Mouse (Mus musculus) megakaryocyte, embryonic 14.5 days (primary cell): ENCODE results near the gene Gm10272.

Experiments
- FLI1 ChIP-seq: IDR thresholded peaks from 2 replicates; pipeline ENCODE4 v1.6.1; 2012; ENCODE audit warnings: low read length, inconsistent platforms, mixed read lengths
- GATA1 ChIP-seq: IDR thresholded peaks from 3 replicates; pipeline ENCODE4 v1.6.1; 2012; ENCODE audit warnings: mixed read lengths, low read length, inconsistent platforms, borderline replicate concordance

DNA sequence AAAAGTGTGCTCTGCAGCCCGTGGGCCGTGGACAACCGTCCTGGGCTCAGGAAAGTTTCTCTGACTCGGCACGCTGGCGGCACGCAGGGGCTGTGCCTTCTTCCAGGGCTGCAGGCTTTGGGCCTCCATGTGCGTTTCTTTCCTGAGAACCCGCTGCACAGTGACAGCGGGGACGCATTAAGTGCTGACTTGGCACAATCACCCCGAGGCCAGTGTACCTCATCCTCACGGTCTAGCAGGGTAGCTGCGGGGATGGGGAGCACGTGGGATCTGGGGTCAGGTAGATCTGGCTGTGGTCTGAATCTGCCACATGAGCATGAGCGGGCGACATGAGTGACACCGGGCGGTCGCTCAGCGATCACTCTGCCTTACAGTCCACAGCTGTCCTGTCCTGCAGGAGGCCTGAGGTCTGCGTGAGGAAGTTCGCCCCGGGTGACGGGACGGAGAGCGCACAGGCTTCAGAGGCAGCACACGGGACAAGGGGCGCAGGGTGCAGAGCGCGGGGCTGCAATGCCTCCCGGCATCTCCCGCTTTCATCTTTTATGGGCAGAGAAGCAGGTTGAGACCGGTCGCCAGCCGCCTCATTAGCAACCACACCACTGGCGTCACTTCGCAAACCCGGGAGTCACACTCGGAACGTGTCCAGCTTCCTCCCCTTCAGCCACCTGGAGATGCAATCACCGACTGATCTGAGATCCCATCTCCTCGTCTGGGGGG lies 42.3 kb upstream of the Gm10272 start:
- TF ChIP-seq GATA1, result no peak
- no peak for TF ChIP-seq FLI1
